Mouse (Mus musculus): ENCODE data around the gene Suco. TPM values are rescaled to one million over a fixed set of nuclear protein-coding genes. Genes with fewer than 3 reads are reported as not detected.
A peak's percentile ranks its signal among the peaks of the same experiment; 100 is the strongest.

The Suco gene
- total and polyA plus RNA-seq, 3 experiments: 6.4 to 6.8 TPM; not detected in 1

DNA sequence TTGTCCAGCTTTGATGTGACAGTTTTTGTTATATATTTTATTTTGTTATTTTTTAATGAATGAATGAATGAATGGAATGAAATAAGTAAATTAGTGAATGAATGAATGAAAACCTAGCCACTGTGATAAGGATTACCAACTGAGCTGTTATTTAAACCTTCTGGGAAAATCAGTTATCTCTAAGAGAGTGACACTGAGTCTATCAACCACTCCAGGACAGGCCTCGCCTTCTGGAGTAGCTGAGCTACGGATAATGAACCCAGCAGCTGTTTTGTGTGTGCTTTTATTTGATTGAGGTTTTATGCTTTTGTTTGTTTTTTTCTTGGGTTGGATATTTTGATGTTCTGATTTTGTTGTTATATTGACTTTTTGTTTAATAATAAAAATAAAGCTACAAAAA lies 105.2 kb downstream of the Suco start:
- Histone ChIP-seq H3K9ac (ENCODE audit: control insufficient read depth, low read depth, low read length, poor library complexity, severe bottlenecking) (no peak overlapping the region), H3K4me1 (ENCODE audit: control insufficient read depth in 1 of 2, insufficient read depth in 2 of 2, low read length in 2 of 2) (0 out of 4 replicates have a peak, but pooled peaks cover 0 to 1% of the 10 kb centered on the region in 2 experiments), H3K36me3 (ENCODE audit: control insufficient read depth in 1 of 2, insufficient read depth in 2 of 2, low read length in 2 of 2) (no peaks in the 10 kb centered on the region; a peak in 1 of 4 replicates), H3K9me3 (replicated peaks; ENCODE audit: insufficient read depth, low read length) (no peaks in the 10 kb centered on the region), H3K79me2 (ENCODE audit: control insufficient read depth, insufficient read depth, low read length, poor library complexity) (no peaks in the 10 kb centered on the region), H3K27me3 (ENCODE audit: control insufficient read depth in 1 of 2, insufficient read depth in 2 of 2, low read length in 2 of 2) (peaks cover 3% of the 10 kb centered on the region in 2 experiments; a peak in 2 of 4 replicates), H3K4me3 (ENCODE audit: control insufficient read depth in 1 of 2, insufficient read depth in 1 of 2, low read depth in 2 of 2, low read length in 2 of 2) (no peak overlapping the region), H3K27ac (ENCODE audit: control insufficient read depth, low read depth, low read length) (no peak overlapping the region)
- no peak for TF ChIP-seq KAT2A (conservative IDR thresholded peaks at IDR 0.05; ENCODE audit: low read depth, low read length)
- DNase-seq (ENCODE audit: low read depth, low spot score): no peak

DNA sequence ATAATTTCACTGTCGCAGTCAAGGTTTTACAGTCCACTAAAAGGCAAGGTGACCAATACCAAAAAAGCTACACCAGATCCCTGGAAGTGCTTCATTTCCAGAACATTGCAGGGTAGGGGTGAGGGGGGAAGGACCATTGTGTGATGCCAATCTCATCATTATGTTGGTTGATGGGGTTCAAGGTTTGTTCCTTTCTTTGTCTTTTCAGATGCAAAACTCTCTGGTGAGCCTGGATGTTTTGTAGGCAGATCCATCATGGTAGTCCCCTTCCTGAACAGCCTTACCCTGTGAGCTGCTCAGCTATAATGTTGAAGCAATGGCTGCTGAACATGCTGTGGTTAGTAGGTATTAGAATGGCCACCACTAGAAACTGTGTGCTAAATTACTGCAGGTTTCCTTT lies 107.2 kb downstream of the Suco start:
- Histone ChIP-seq H3K27ac (ENCODE audit: control insufficient read depth, low read depth, low read length) (no peak overlapping the region), H3K36me3 (ENCODE audit: control insufficient read depth in 1 of 2, insufficient read depth in 2 of 2, low read length in 2 of 2) (no peaks in the 10 kb centered on the region; a peak in 1 of 4 replicates), H3K9me3 (replicated peaks; ENCODE audit: insufficient read depth, low read length) (no peaks in the 10 kb centered on the region), H3K27me3 (ENCODE audit: control insufficient read depth in 1 of 2, insufficient read depth in 2 of 2, low read length in 2 of 2) (peaks cover 3% of the 10 kb centered on the region in 2 experiments; a peak in 2 of 4 replicates), H3K79me2 (ENCODE audit: control insufficient read depth, insufficient read depth, low read length, poor library complexity) (no peaks in the 10 kb centered on the region), H3K4me3 (ENCODE audit: control insufficient read depth in 1 of 2, insufficient read depth in 1 of 2, low read depth in 2 of 2, low read length in 2 of 2) (no peak overlapping the region), H3K9ac (ENCODE audit: control insufficient read depth, low read depth, low read length, poor library complexity, severe bottlenecking) (no peak overlapping the region), H3K4me1 (ENCODE audit: control insufficient read depth in 1 of 2, insufficient read depth in 2 of 2, low read length in 2 of 2) (0 out of 4 replicates have a peak, but pooled peaks cover 0 to 2% of the 10 kb centered on the region in 2 experiments)
- no peak for TF ChIP-seq ETS1 (IDR thresholded peaks at IDR 0.05; ENCODE audit: low read depth, low read length)
- no peak for TF ChIP-seq UBTF (IDR thresholded peaks at IDR 0.05; ENCODE audit: borderline replicate concordance, insufficient read depth, low read depth, low read length)
- TF ChIP-seq MAX (IDR thresholded peaks at IDR 0.05; ENCODE audit: low read length): no peak
- TF ChIP-seq POLR2AphosphoS2 (IDR thresholded peaks at IDR 0.05; ENCODE audit: low read length): no peak
- DNase-seq (ENCODE audit: low read depth, low spot score): no peak

DNA sequence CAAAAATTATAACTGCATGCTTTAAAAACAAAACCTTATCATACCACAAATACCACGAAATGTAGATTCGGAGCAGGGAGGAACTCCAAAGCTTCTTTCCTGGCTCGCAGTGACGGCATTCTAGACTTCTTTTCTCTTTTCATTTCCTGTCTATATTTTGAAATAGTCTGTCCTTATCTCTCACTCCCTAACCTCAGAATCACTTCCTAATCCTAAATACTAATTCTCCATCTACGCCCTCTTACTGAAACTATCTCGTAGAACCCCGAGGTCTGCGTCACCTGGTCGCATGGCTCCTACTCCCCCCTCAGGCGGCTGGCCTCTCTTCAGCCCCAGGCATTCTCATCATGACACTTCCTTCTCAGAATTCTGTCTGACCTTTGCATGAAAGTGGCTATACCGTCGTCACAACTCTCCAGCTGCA lies 109.4 kb downstream of the Suco start:
- DNase-seq (ENCODE audit: low read depth, low spot score): peak; percentile 66
- Histone ChIP-seq H3K79me2 (ENCODE audit: control insufficient read depth, insufficient read depth, low read length, poor library complexity) (no peaks in the 10 kb centered on the region), H3K9ac (ENCODE audit: control insufficient read depth, low read depth, low read length, poor library complexity, severe bottlenecking) (no peak overlapping the region), H3K4me3 (ENCODE audit: control insufficient read depth in 1 of 2, insufficient read depth in 1 of 2, low read depth in 2 of 2, low read length in 2 of 2) (peak overlapping the region; percentile 17 to 37; a peak in 3 of 4 replicates), H3K9me3 (replicated peaks; ENCODE audit: insufficient read depth, low read length) (no peaks in the 10 kb centered on the region), H3K36me3 (ENCODE audit: control insufficient read depth in 1 of 2, insufficient read depth in 2 of 2, low read length in 2 of 2) (no peaks in the 10 kb centered on the region), H3K27me3 (ENCODE audit: control insufficient read depth in 1 of 2, insufficient read depth in 2 of 2, low read length in 2 of 2) (peaks cover 3% of the 10 kb centered on the region in 2 experiments; a peak in 2 of 4 replicates), H3K4me1 (ENCODE audit: control insufficient read depth in 1 of 2, insufficient read depth in 2 of 2, low read length in 2 of 2) (0 out of 4 replicates have a peak, but pooled peaks cover 0 to 2% of the 10 kb centered on the region in 2 experiments), H3K27ac (ENCODE audit: control insufficient read depth, low read depth, low read length) (peak overlapping the region; percentile 14; the same call in 1 of the 2 replicates)
- TF ChIP-seq NELFE (IDR thresholded peaks at IDR 0.05; ENCODE audit: low read depth, low read length) (no peak), TAL1 (IDR thresholded peaks at IDR 0.05; ENCODE audit: low read length) (no peak), GATA1 (IDR thresholded peaks at IDR 0.05; ENCODE audit: low read depth, low read length) (peak; percentile 63), HCFC1 (IDR thresholded peaks at IDR 0.05; ENCODE audit: low read depth, low read length) (0 out of 2 replicates have a peak, but pooled peaks have one; percentile 27), RCOR1 (IDR thresholded peaks at IDR 0.05; ENCODE audit: low read depth, low read length) (peak; percentile 90), MYC (IDR thresholded peaks at IDR 0.05; ENCODE audit: low read depth, low read length) (0 out of 2 replicates have a peak, but pooled peaks have one; percentile 20), ZNF384 (IDR thresholded peaks at IDR 0.05; ENCODE audit: low read depth, low read length) (no peak), MEF2A (IDR thresholded peaks at IDR 0.05; ENCODE audit: extremely low read depth, insufficient replicate concordance, low read depth, low read length, poor library complexity, severe bottlenecking) (no peak), TCF12 (IDR thresholded peaks at IDR 0.05; ENCODE audit: low read depth, low read length) (0 out of 2 replicates have a peak, but pooled peaks have one; percentile 18), EP300 (IDR thresholded peaks at IDR 0.05; ENCODE audit: low read depth in 1 of 2, low read length in 2 of 2) (peak in 1 of 2 experiments; percentile 28; a peak in 2 of 4 replicates), SIN3A (IDR thresholded peaks at IDR 0.05; ENCODE audit: low read length) (0 out of 2 replicates have a peak, but pooled peaks have one; percentile 36), MAX (IDR thresholded peaks at IDR 0.05; ENCODE audit: low read length) (peak; percentile 31; the same call in 1 of the 2 replicates), CTCF (IDR thresholded peaks at IDR 0.05 in 2 of 3, conservative IDR thresholded peaks at IDR 0.05 in 1 of 3; ENCODE audit: control insufficient read depth in 1 of 3, insufficient read depth in 1 of 3, low read depth in 2 of 3, low read length in 3 of 3, poor library complexity in 1 of 3, severe bottlenecking in 1 of 3) (no peak), MXI1 (IDR thresholded peaks at IDR 0.05; ENCODE audit: low read depth, low read length) (peak; percentile 51), ETS1 (IDR thresholded peaks at IDR 0.05; ENCODE audit: low read depth, low read length) (peak; percentile 40; the same call in 1 of the 2 replicates)

Data from MEL (cell line).